Mouse (Mus musculus) forebrain, embryonic 15.5 days (tissue): ENCODE measurements at regions not wholly inside any gene's neighbourhood (a gene's known extent, or its start where the extent isn't known, plus 50 kb on each side); places are given as distances from the start of the nearest gene placed in this dataset.

Experiments used
- ATAC-seq: fragments of 200-750 bp; cut with Nextera tagmentation; replicated peaks from 2 replicates; pipeline ENCODE4 v1.8.0; 2017; ENCODE audit warnings: mild to moderate bottlenecking, moderate TSS enrichment, moderate library complexity
- H3K27ac ChIP-seq: fragments of 300-500 bp; sonication (generic); replicated peaks from 2 replicates; pipeline ENCODE4 v1.5.1; 2015; ENCODE audit warnings: mild to moderate bottlenecking, inconsistent platforms
- H3K27me3 ChIP-seq: fragments of 300-500 bp; sonication (generic); 2 replicates; pipeline ENCODE4 v1.6.1; 2015; ENCODE audit warnings: inconsistent platforms
- H3K36me3 ChIP-seq: fragments of 300-500 bp; sonication (generic); 2 replicates; pipeline ENCODE4 v1.6.1; 2015; ENCODE audit warnings: mild to moderate bottlenecking, inconsistent platforms
- H3K4me1 ChIP-seq: fragments of 300-500 bp; sonication (generic); 2 replicates; pipeline ENCODE4 v1.6.1; 2015; ENCODE audit warnings: inconsistent platforms
- H3K4me2 ChIP-seq: fragments of 300-500 bp; sonication (generic); replicated peaks from 2 replicates; pipeline ENCODE4 v1.6.1; 2015; ENCODE audit warnings: mild to moderate bottlenecking, inconsistent platforms
- H3K4me3 ChIP-seq: fragments of 300-500 bp; sonication (generic); 2 replicates; pipeline ENCODE4 v1.5.1; 2015; ENCODE audit warnings: mild to moderate bottlenecking, inconsistent platforms
- H3K9ac ChIP-seq: fragments of 300-500 bp; sonication (generic); replicated peaks from 2 replicates; pipeline ENCODE4 v1.6.1; 2015; ENCODE audit warnings: mild to moderate bottlenecking, inconsistent platforms
- H3K9me3 ChIP-seq: fragments of 300-500 bp; sonication (generic); 2 replicates; pipeline ENCODE4 v1.6.1; 2016; ENCODE audit warnings: inconsistent platforms
- WGBS: fragments of 180-500 bp; shearing (Covaris S2); methylation state at CpG from one replicate; pipeline ENCODE4 v1.1.7; 2015; ENCODE audit warnings: mixed read lengths; 5-methylcytosine and 5-hydroxymethylcytosine counted together

DNA sequence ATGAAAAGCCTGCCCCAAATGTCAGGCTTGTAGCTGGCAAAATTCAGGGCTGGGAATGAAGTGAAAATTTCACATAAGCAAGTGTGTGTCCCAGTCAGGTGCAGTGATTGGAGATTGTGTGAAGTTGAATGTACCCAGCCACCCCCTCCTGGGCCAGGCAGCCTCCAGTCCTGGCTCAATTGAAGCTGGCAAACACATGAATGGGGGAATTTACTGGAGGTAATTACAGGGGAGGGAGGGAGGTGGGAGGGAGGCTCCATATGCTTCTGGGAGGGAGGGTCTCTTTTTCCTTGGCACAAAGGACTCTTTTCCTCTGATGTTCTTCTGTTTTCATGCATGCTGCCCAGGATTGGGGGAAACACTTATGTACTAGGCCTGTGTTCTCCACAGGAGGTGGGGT lies 312.4 kb upstream of the Rbfox1 start:
- H3K4me1 ChIP-seq: peaks cover 38% of the 10 kb centered on the region
- peak overlapping the region; percentile 61 for H3K27ac ChIP-seq
- H3K27me3 ChIP-seq: no peaks in the 10 kb centered on the region
- H3K4me2 ChIP-seq: no peak overlapping the region
- H3K9me3 ChIP-seq: no peaks in the 10 kb centered on the region
- H3K9ac ChIP-seq: no peak overlapping the region
- peak; percentile 85 for ATAC-seq
- no peak overlapping the region for H3K4me3 ChIP-seq
- no peaks in the 10 kb centered on the region for H3K36me3 ChIP-seq

DNA sequence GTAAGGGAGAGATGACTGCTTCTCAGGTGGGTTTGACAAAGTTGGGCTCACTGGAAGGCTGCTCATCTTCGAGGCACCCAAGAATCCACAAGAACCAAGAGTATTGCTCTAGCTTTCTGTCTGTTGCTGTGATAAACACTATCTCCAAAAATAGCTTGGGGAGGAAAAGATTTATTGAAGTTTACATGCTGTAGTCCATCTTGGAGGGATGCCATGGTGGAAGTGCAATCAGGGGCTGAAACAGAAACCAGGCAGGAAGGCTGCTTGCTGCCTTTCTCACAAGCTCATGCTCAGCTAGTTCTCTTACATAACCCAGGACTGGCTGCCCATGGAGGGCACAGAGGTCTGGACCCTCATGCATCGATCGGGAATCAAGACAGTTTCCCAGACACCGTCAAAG lies 314.5 kb upstream of the Rbfox1 start:
- no peak for ATAC-seq
- Histone ChIP-seq H3K4me3 (no peak overlapping the region), H3K9me3 (no peaks in the 10 kb centered on the region), H3K36me3 (no peaks in the 10 kb centered on the region), H3K27ac (no peak overlapping the region), H3K27me3 (no peaks in the 10 kb centered on the region), H3K4me2 (no peak overlapping the region), H3K4me1 (peaks cover 41% of the 10 kb centered on the region), H3K9ac (no peak overlapping the region)
- WGBS: 95% methylated on average over 4 of the region's 4 CpGs

GRCm38 (mm10) chr16:5569101-5569500 lies 313.3 kb upstream of the Eef2kmt start:
- H3K36me3 ChIP-seq: no peaks in the 10 kb centered on the region
- no peak overlapping the region for H3K4me3 ChIP-seq
- 23% methylated on average over 10 of the region's 10 CpGs for WGBS
- H3K9ac ChIP-seq: no peak overlapping the region
- H3K4me2 ChIP-seq: no peak overlapping the region
- H3K9me3 ChIP-seq: no peaks in the 10 kb centered on the region
- ATAC-seq: no peak
- H3K4me1 ChIP-seq: peaks cover 39% of the 10 kb centered on the region
- peak overlapping the region; percentile 29; the same call in 1 of the 2 replicates for H3K27ac ChIP-seq
- H3K27me3 ChIP-seq: no peaks in the 10 kb centered on the region

DNA sequence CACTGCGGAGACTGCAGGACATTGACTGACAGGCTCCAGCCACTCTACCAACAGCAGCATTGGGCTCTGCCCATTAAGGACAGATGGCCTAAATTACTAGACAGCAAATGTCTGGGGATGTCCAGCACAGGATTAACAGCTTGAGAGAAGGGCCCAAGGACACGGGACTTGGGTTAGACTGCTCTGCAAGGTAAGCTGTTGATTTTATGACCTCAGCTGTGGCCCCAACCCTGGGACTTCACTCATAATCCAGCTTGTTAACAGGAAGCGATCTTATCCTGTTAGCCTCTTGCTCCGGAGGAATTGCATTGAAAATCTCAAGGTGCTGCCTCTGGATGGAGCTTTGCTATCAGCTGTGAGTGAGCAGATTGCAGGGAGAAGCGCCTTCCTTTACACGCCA lies 293.2 kb upstream of the Eef2kmt start:
- ATAC-seq: no peak
- H3K4me1 ChIP-seq: no peaks in the 10 kb centered on the region
- no peak overlapping the region for H3K9ac ChIP-seq
- H3K4me2 ChIP-seq: no peak overlapping the region
- no peaks in the 10 kb centered on the region for H3K36me3 ChIP-seq
- no peak overlapping the region for H3K4me3 ChIP-seq
- 72% methylated on average over 6 of the region's 6 CpGs for WGBS
- no peaks in the 10 kb centered on the region for H3K27me3 ChIP-seq
- no peak overlapping the region for H3K27ac ChIP-seq
- no peaks in the 10 kb centered on the region for H3K9me3 ChIP-seq

DNA sequence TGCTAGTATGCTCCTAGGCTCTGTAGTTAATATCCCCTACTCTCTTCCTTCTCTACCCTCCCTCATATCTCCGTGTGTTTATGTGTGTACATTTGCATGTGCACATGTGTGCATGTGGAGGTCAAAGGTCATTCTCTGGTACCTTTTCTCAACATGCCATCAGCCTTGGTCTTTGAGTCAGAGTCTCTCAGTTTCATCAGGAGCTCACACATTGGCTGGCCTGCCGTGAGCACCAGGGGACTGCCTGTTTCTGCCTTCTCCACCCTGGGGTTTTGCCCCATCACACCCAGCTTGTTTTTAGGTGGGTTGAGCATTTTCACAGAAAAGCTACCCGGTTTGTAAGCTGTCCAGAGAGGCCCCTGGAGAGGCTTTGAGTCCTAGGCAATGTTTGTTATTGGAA lies 292.8 kb upstream of the Eef2kmt start:
- Histone ChIP-seq H3K4me3 (no peak overlapping the region), H3K27ac (no peak overlapping the region), H3K36me3 (no peaks in the 10 kb centered on the region), H3K9ac (no peak overlapping the region), H3K4me1 (no peaks in the 10 kb centered on the region), H3K27me3 (no peaks in the 10 kb centered on the region), H3K4me2 (no peak overlapping the region), H3K9me3 (no peaks in the 10 kb centered on the region)
- 75% methylated on average over 3 of the region's 3 CpGs for WGBS
- ATAC-seq: no peak

DNA sequence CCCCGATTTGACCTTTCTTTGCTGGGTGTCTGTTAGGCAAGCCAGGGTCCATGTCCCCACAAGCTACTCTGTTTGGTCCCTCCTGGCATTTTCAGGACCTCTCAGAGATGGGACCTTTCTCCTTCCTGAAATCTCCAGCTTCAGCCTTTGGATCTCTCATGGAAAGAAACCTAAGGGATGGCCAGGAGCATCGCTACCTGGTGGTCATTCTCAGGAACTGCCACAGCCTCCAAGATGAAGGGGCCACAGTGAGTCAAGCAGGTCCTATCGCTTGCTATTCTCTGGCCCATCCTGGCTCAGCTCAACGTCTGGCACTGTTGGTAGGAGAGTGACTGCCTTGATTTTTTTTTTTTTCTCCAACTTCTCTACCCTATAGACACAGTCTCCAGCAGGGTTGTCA lies 291.0 kb upstream of the Eef2kmt start:
- no peak overlapping the region for H3K9ac ChIP-seq
- H3K4me1 ChIP-seq: no peaks in the 10 kb centered on the region
- H3K9me3 ChIP-seq: no peaks in the 10 kb centered on the region
- H3K4me3 ChIP-seq: no peak overlapping the region
- H3K36me3 ChIP-seq: no peaks in the 10 kb centered on the region
- WGBS: 47% methylated on average over 4 of the region's 4 CpGs
- H3K27ac ChIP-seq: no peak overlapping the region
- no peaks in the 10 kb centered on the region for H3K27me3 ChIP-seq
- ATAC-seq: no peak
- H3K4me2 ChIP-seq: no peak overlapping the region

GRCm38 (mm10) chr16:5545801-5546200 lies 290.0 kb upstream of the Eef2kmt start:
- Histone ChIP-seq H3K4me3 (no peak overlapping the region), H3K27me3 (no peaks in the 10 kb centered on the region), H3K9ac (no peak overlapping the region), H3K9me3 (no peaks in the 10 kb centered on the region), H3K36me3 (no peaks in the 10 kb centered on the region), H3K4me1 (no peaks in the 10 kb centered on the region), H3K27ac (no peak overlapping the region), H3K4me2 (no peak overlapping the region)
- ATAC-seq: no peak
- WGBS: 27% methylated on average over 8 of the region's 8 CpGs

- Histone ChIP-seq H3K4me1 (0 out of 2 replicates have a peak, but pooled peaks cover under 1% of the 10 kb centered on the region), H3K4me3 (no peak overlapping the region), H3K27me3 (no peaks in the 10 kb centered on the region), H3K36me3 (no peaks in the 10 kb centered on the region), H3K27ac (no peak overlapping the region), H3K9ac (no peak overlapping the region), H3K4me2 (no peak overlapping the region), H3K9me3 (no peaks in the 10 kb centered on the region)
- ATAC-seq: no peak
- WGBS: 70% methylated on average over 2 of the region's 2 CpGs
Observed at GRCm38 (mm10) chr16:5544436-5544835, 288.7 kb upstream of the Eef2kmt start.

DNA sequence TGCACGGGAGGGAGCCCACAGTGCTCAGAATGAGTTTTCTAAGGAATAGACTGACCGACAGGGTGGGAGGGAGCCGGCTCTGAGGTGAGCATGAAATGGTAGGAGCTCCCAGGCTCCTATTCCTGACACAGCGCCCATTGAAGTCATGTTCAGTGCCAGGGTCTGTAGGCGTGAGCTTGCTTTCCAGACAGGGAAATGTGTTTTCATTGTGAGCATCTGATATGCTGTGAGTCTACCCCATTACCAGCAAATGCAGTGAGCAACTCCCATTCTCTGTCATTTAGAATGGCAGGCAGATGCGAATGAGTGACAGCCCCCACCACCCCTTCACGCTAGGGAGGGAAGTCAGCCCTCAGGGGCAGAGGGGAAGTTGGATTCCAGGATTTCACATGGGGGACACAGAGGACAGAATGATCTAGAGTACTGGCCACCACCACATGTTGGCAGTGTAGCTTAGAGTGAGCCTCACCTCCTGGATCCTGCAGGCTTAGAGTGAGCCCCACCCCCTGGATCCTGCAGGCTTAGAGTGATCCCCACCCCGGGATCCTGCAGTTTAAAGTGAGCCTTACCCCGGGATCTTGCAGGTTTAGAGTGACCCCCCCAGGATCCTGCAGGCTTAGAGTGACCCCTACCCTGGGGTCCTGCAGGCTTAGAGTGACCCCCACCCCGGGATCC lies 283.2 kb upstream of the Eef2kmt start:
- H3K9me3 ChIP-seq: no peaks in the 10 kb centered on the region
- H3K27ac ChIP-seq: no peak overlapping the region; the same call in 1 of the 2 replicates
- no peaks in the 10 kb centered on the region for H3K27me3 ChIP-seq
- no peak overlapping the region for H3K9ac ChIP-seq
- WGBS: 50% methylated on average over 10 of the region's 10 CpGs
- no peaks in the 10 kb centered on the region for H3K36me3 ChIP-seq
- no peak overlapping the region for H3K4me3 ChIP-seq
- H3K4me2 ChIP-seq: no peak overlapping the region
- peak; percentile 36; the same call in 1 of the 2 replicates for ATAC-seq
- peaks cover 19% of the 10 kb centered on the region for H3K4me1 ChIP-seq

GRCm38 (mm10) chr16:5537286-5538204 lies 281.8 kb upstream of the Eef2kmt start:
- Histone ChIP-seq H3K4me1 (peaks cover 21% of the 10 kb centered on the region), H3K36me3 (no peaks in the 10 kb centered on the region), H3K27ac (no peak overlapping the region), H3K4me2 (no peak overlapping the region), H3K9me3 (no peaks in the 10 kb centered on the region), H3K9ac (no peak overlapping the region), H3K27me3 (no peaks in the 10 kb centered on the region), H3K4me3 (no peak overlapping the region)
- WGBS: 42% methylated on average over 11 of the region's 11 CpGs
- no peak for ATAC-seq

GRCm38 (mm10) chr16:5536515-5536972 lies 280.8 kb upstream of the Eef2kmt start:
- H3K36me3 ChIP-seq: no peaks in the 10 kb centered on the region
- no peaks in the 10 kb centered on the region for H3K9me3 ChIP-seq
- WGBS: 17% methylated on average over 14 of the region's 14 CpGs
- no peak overlapping the region for H3K9ac ChIP-seq
- 0 out of 2 replicates have a peak overlapping the region, but pooled peaks have one; percentile 12 for H3K4me2 ChIP-seq
- no peak overlapping the region for H3K4me3 ChIP-seq
- no peaks in the 10 kb centered on the region for H3K27me3 ChIP-seq
- ATAC-seq: no peak
- peaks cover 21% of the 10 kb centered on the region for H3K4me1 ChIP-seq
- no peak overlapping the region for H3K27ac ChIP-seq

- ATAC-seq: no peak
- Histone ChIP-seq H3K4me2 (no peak overlapping the region), H3K27ac (no peak overlapping the region), H3K36me3 (no peaks in the 10 kb centered on the region), H3K27me3 (no peaks in the 10 kb centered on the region), H3K9me3 (no peaks in the 10 kb centered on the region), H3K4me1 (peaks cover 21% of the 10 kb centered on the region), H3K9ac (no peak overlapping the region), H3K4me3 (no peak overlapping the region)
- 53% methylated on average over 8 of the region's 8 CpGs for WGBS
Observed at GRCm38 (mm10) chr16:5535414-5535813, 279.6 kb upstream of the Eef2kmt start.
